Mouse (Mus musculus) brain, embryonic 14.5 days (tissue): ENCODE measurements around the gene Haus7.

Experiments
- CTCF ChIP-seq: fragments of 200-500 bp; IDR thresholded peaks from 2 replicates; pipeline ENCODE4 v1.5.1; 2012; ENCODE audit warnings: inconsistent platforms, mild to moderate bottlenecking, moderate library complexity, borderline replicate concordance; ENCODE audit not compliant: insufficient read depth, insufficient read length; ENCODE audit errors: extremely low read depth
- POLR2A ChIP-seq: fragments of 200-500 bp; IDR thresholded peaks from 2 replicates; pipeline ENCODE4 v1.6.1; 2012; ENCODE audit warnings: mild to moderate bottlenecking, inconsistent platforms, borderline replicate concordance; ENCODE audit not compliant: poor library complexity, insufficient read depth, insufficient read length, severe bottlenecking; ENCODE audit errors: extremely low read depth

DNA sequence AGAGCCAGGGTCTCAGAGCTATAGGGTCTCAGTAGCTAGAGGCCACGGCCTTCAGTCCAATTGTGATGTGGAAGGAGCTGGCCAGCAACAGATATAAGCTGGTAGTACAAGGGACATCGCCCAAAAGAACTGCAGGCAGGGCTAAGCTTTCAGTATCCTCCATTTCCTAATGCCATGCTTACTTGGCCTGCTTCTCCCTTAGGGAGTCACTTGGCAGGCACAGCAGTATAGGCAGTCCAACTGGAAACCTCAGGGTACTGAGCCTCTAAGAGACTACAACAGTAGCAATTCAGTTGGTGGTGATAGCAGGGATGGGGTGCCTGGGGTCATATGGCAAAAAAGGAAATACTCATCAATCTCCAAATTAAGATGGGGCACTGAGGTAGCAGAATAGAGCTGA, 18.7 kb upstream of the Haus7 start:
- TF ChIP-seq CTCF (no peak), POLR2A (no peak)
